Mouse (Mus musculus) kidney, postnatal 10 days (tissue): ENCODE results near the gene Tbcd.

ENCODE experiments used
- DNase-seq: peaks from one replicate; pipeline ENCODE4 v3.0.0; 2021; ENCODE audit warnings: mixed read lengths

Tbcd gene

DNA sequence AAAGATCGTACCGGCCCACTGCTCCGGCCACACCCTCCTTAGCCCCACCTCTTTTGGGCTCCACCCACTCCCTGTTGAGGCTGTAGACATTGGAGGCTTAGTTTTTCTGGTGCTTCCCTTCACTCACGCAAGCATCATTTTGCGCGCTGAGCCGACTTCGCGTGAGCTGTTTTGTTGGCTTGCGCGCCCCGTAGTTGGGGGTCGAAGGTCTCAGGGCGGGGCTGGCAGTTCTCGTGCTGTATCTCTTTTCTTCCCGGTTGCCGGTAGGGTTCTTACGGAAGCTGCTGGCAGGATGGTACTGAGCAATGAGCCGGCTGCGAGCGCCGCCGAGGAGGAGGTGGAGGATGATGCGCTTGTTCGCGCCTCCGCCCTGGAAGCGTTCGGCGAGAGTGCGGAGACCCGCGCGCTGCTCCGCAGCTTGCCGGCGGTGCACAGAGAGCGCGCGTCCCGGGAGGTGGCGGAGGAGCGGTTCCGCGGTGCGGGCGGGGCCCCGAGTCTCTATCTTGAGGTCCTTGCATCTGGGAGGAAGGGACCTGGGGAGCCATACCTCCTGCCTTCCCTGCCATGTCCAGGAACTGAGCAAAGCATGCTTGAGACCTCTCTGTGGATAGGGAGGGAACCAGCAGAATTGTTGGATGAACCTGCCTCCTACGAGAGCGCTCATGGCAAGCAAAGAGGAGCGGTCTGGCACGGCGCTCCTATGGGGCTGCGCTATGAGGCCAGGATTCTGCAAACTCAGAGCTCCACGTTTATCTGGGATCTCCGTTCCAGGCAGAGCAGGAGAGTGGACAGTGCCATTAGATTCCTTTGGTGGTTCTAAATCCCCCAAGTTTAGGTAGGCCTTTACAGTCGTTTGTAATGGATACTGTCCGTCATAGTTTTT, at the start of gene Tbcd:
Gene Tbcd, plus strand, starts transcription at position 197 of the 883 bp plus-strand sequence.
- peak; percentile 95 for DNase-seq

- DNase-seq: no peak
These were observed 44.2 kb upstream of the Tbcd start for GRCm38 (mm10) chr11:121407366-121408155.

GRCm38 (mm10) chr11:121414762-121415161, 37.0 kb upstream of the Tbcd start:
- DNase-seq: no peak

- DNase-seq: peak; percentile 39
These were observed 36.4 kb upstream of the Tbcd start for GRCm38 (mm10) chr11:121415351-121415750.

DNA sequence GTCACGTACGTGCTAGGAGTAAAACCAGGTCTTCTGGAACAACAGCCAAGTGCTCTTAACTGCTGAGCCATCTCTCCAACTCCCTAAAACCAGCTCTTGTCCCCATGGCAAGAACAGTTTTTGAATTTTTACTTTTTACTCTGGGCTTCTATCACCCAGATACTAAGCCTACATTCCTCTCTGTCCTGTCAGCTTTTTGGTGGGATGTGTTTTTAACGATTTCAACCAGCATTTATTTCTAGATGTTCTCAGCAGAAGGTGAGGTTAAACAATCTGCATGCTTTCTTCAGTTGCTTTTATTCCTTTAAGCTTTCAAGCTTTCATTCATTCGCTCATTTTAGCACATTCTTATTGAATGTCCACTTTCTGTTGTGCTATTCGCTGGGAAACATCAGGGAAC, 33.8 kb upstream of the Tbcd start:
- no peak for DNase-seq

DNA sequence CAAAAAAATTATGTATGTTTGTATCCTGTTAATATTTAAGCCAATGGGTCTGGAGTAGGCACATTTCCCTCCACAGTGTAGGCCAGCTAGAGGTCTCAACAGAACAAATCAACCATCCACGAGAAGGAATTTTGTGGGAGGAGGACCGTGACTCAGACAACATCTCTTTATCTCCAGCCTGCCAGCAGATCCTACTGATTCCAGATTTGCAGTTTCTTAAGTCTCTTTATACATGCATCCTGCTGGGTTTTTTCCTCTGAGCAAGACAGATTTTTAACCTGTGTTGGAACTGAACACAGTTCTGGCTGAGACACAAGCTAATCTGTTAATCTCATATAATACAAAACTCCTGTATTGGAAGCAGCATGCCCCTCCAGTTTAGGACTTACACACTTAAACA, 32.8 kb upstream of the Tbcd start:
- DNase-seq: no peak

- DNase-seq: no peak
These were observed 31.4 kb upstream of the Tbcd start for GRCm38 (mm10) chr11:121420379-121420778.

DNA sequence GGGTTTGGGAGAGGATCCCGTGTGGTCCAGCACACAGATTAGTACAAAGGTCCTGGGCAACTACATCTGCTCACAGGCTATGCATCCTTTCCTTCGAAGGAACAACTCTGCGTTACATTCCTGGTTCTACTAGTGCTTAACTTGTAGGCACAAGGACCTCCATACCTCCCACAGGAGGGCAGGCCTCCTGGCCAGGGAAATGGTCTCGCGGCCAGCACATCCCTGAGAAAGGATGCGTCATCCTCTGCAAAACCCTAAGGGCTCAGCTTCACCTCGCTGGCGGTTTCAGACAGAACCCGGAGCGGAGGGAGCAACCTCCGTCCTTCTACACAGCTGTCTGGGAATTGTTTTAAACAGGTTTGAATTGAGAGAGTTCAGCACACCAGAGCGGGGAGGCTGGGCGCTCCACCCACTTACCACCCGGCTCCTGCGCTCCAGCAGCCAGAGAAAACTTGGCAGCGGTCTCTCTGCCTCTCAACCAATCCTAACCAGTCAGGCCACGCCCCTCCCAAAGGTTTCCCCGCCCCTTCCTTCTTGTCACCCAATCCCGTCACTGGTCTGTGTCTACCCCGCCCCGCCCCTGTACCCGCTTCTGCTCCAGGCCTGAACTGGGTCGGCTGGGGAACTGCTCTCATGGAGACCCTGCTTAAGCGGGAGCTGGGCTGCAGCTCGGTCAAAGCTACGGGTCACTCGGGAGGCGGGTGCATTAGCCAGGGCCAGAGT, 30.8 kb upstream of the Tbcd start, which contains the start of gene Fn3krp:
Gene Fn3krp, plus strand, starts transcription at position 572 of the 723 bp plus-strand sequence.
- peak; percentile 100 for DNase-seq

GRCm38 (mm10) chr11:121421553-121422173, 30.1 kb upstream of the Tbcd start:
- DNase-seq: no peak

- DNase-seq: no peak
These were observed 18.4 kb upstream of the Tbcd start for GRCm38 (mm10) chr11:121433397-121433796.

DNA sequence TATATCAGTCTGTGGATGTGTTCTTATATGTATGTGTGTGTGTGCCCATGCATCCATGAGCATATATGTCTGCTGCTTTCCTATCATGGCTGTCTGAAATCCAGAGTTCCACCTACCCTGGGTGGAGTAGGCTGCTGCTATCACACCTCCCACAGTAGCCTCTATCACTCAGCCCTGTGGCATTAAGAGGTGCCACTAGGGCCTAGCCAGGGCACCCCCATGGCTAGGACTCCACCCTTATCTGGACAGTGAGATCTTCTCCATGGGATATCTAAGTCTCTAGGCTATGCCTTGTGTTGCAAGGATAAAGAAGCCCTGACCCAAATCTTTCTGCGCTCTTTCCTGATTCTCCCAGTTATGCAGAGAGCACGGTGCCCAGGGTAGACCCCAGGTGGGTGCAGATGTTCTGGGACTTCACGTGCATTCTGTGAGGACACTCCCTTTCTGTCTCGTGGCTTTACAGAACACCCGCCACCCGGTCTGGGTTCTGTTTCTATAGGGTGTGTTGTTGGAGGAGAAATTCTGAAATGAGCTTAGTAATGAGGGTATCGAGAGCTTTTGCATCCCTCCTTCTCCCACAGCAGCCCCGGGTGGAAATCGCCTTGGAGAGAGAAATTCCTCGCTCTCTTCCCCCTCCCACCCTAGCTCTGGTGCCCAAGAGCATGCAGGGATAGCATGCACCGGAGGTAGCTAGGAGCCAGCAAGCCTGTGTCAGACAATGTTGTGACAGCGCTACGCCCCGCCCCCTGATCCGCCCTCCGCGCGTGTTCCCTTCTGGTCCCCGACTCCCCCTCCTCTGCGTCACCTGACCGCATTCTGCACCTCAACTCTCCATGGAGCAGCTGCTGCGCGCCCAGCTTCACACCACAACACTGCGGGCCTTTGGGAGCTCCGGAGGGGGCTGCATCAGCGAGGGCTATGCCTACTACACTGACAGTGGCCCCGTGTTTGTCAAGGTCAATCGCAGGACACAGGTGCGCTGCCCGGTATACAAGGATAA, 17.3 kb upstream of the Tbcd start, which contains the start of gene Fn3k:
Gene Fn3k, plus strand, starts transcription at position 758 of the 1,000 bp plus-strand sequence.
- peak; percentile 94 for DNase-seq

GRCm38 (mm10) chr11:121437236-121437635, 14.5 kb upstream of the Tbcd start:
- DNase-seq: no peak

DNA sequence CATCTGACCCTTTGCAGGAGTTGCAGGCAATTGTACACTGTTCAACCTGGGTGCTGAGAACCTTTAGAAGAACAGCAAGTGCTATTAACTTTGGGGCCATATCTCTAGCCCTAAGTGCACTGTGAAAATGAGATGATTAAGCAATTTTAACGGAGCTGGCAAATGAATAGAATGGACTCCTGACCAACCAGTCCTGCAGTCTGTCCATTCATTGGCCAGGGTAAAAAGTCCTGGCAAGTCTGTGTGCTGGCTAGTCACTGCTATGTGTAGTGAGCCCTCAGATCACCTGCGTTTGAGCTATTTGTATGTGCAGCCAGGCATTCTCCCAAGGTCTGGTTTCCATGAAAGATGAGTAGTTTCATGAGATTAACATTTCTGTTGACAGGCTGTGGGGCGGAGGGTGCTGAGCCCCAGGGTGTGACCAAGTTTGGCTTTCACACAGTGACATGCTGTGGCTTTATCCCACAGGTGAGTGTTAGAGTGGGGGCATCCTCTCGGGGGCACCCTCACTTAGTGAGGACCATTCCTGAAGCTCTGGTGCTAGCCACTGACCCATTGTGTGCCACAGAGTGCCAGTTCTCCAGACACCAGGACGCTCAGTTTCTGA, 12.0 kb upstream of the Tbcd start:
- DNase-seq: no peak

- DNase-seq: no peak
These were observed 10.1 kb upstream of the Tbcd start for GRCm38 (mm10) chr11:121441653-121442052.

- no peak for DNase-seq
These were observed 9.7 kb upstream of the Tbcd start for GRCm38 (mm10) chr11:121442076-121442475.

DNA sequence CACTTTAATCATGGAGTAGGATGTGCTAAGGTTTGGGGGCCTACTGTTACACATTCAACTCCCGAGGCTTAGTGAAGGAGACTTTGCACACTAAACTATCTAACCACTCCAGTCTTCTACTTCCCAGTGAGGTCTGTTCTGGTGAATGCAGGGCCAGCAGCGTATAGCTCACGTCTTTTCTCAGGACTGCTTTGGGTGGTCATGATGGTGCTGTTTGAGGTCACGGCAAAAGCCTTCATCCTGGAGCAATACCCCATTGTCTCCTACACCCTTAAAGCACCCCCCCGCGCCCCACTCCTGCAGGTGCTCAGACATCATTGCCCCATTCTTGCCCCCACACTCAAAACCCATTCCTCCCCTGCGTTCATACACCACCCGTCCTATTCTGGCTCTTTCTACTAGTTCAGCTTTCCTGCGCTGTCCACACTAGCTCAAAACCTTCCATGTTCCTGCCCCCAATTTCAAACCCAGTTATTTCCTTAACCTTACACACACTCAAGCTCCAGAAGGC, 478 bp upstream of the Tbcd start:
- DNase-seq: peak; percentile 37

- DNase-seq: no peak
These were observed 6.1 kb downstream of the Tbcd start for GRCm38 (mm10) chr11:121457874-121458273.

- no peak for DNase-seq
These were observed 15.7 kb downstream of the Tbcd start for GRCm38 (mm10) chr11:121467408-121467807.

- no peak for DNase-seq
These were observed 23.1 kb downstream of the Tbcd start for GRCm38 (mm10) chr11:121474831-121475230.

- DNase-seq: peak; percentile 88
These were observed 24.1 kb downstream of the Tbcd start for GRCm38 (mm10) chr11:121475699-121476415.
